Mouse (Mus musculus): ENCODE measurements around the gene St6galnac3. TPM values are rescaled to one million over a fixed set of nuclear protein-coding genes. Genes with fewer than 3 reads are reported as not detected.

St6galnac3 gene
- polyA plus RNA-seq, 1 experiment from 2014 or later: 55.0 TPM

- Histone ChIP-seq H3K9ac (replicated peaks; ENCODE audit: low read length) (no peak overlapping the region), H3K4me3 (ENCODE audit: low read depth, low read length) (no peak overlapping the region), H3K36me3 (replicated peaks; ENCODE audit: control insufficient read depth, insufficient read depth, low read depth, low read length) (no peaks in the 10 kb centered on the region), H3K9me3 (replicated peaks; ENCODE audit: control insufficient read depth, low read length) (no peaks in the 10 kb centered on the region), H3K4me1 (ENCODE audit: control insufficient read depth, insufficient read depth, low read length) (no peaks in the 10 kb centered on the region), H3K4me2 (ENCODE audit: low read depth, low read length) (no peak overlapping the region), H3K27me3 (ENCODE audit: control insufficient read depth, insufficient read depth, low read length) (no peaks in the 10 kb centered on the region), H3K27ac (replicated peaks; ENCODE audit: low read depth, low read length) (no peak overlapping the region)
- DNase-seq (ENCODE audit: low spot score): no peak
- no peak for ATAC-seq (replicated peaks; ENCODE audit: insufficient number of reproducible peaks, low FRiP score, low TSS enrichment, low read depth)
- 82% methylated on average over 9 of the region's 9 CpGs for WGBS
Measured at GRCm38 (mm10) chr3:153417001-153417400, 308.0 kb downstream of the St6galnac3 start.

GRCm38 (mm10) chr3:153416383-153416782 lies 308.6 kb downstream of the St6galnac3 start:
- Histone ChIP-seq H3K4me3 (ENCODE audit: low read depth, low read length) (no peak overlapping the region), H3K9me3 (replicated peaks; ENCODE audit: control insufficient read depth, low read length) (no peaks in the 10 kb centered on the region), H3K36me3 (replicated peaks; ENCODE audit: control insufficient read depth, insufficient read depth, low read depth, low read length) (no peaks in the 10 kb centered on the region), H3K9ac (replicated peaks; ENCODE audit: low read length) (no peak overlapping the region), H3K4me2 (ENCODE audit: low read depth, low read length) (no peak overlapping the region), H3K27ac (replicated peaks; ENCODE audit: low read depth, low read length) (no peak overlapping the region), H3K27me3 (ENCODE audit: control insufficient read depth, insufficient read depth, low read length) (no peaks in the 10 kb centered on the region), H3K4me1 (ENCODE audit: control insufficient read depth, insufficient read depth, low read length) (no peaks in the 10 kb centered on the region)
- ATAC-seq (replicated peaks; ENCODE audit: insufficient number of reproducible peaks, low FRiP score, low TSS enrichment, low read depth): no peak
- no peak for DNase-seq (ENCODE audit: low spot score)
- WGBS: 87% methylated on average over 4 of the region's 4 CpGs

GRCm38 (mm10) chr3:153414132-153414531 lies 310.8 kb downstream of the St6galnac3 start:
- Histone ChIP-seq H3K4me2 (ENCODE audit: low read depth, low read length) (no peak overlapping the region), H3K27ac (replicated peaks; ENCODE audit: low read depth, low read length) (no peak overlapping the region), H3K27me3 (ENCODE audit: control insufficient read depth, insufficient read depth, low read length) (no peaks in the 10 kb centered on the region), H3K36me3 (replicated peaks; ENCODE audit: control insufficient read depth, insufficient read depth, low read depth, low read length) (no peaks in the 10 kb centered on the region), H3K4me3 (ENCODE audit: low read depth, low read length) (no peak overlapping the region), H3K9ac (replicated peaks; ENCODE audit: low read length) (no peak overlapping the region), H3K4me1 (ENCODE audit: control insufficient read depth, insufficient read depth, low read length) (no peaks in the 10 kb centered on the region), H3K9me3 (replicated peaks; ENCODE audit: control insufficient read depth, low read length) (no peaks in the 10 kb centered on the region)
- 84% methylated on average over 2 of the region's 2 CpGs for WGBS
- DNase-seq (ENCODE audit: low spot score) (no peak), ATAC-seq (replicated peaks; ENCODE audit: insufficient number of reproducible peaks, low FRiP score, low TSS enrichment, low read depth) (no peak)

- no peak overlapping the region for H3K9ac ChIP-seq (replicated peaks; ENCODE audit: low read length)
- H3K27ac ChIP-seq (replicated peaks; ENCODE audit: low read depth, low read length): no peak overlapping the region
- no peak overlapping the region for H3K4me2 ChIP-seq (ENCODE audit: low read depth, low read length)
- ATAC-seq (replicated peaks; ENCODE audit: insufficient number of reproducible peaks, low FRiP score, low TSS enrichment, low read depth) (no peak), DNase-seq (ENCODE audit: low spot score) (no peak)
- no peaks in the 10 kb centered on the region for H3K27me3 ChIP-seq (ENCODE audit: control insufficient read depth, insufficient read depth, low read length)
- 60% methylated on average over 9 of the region's 9 CpGs for WGBS
- H3K9me3 ChIP-seq (replicated peaks; ENCODE audit: control insufficient read depth, low read length): no peaks in the 10 kb centered on the region
- H3K36me3 ChIP-seq (replicated peaks; ENCODE audit: control insufficient read depth, insufficient read depth, low read depth, low read length): no peaks in the 10 kb centered on the region
- H3K4me1 ChIP-seq (ENCODE audit: control insufficient read depth, insufficient read depth, low read length): no peaks in the 10 kb centered on the region
- no peak overlapping the region for H3K4me3 ChIP-seq (ENCODE audit: low read depth, low read length)
Measured at GRCm38 (mm10) chr3:153409286-153409685, 315.7 kb downstream of the St6galnac3 start.

GRCm38 (mm10) chr3:153408361-153408760 lies 316.6 kb downstream of the St6galnac3 start:
- Histone ChIP-seq H3K27ac (replicated peaks; ENCODE audit: low read depth, low read length) (no peak overlapping the region), H3K9me3 (replicated peaks; ENCODE audit: control insufficient read depth, low read length) (no peaks in the 10 kb centered on the region), H3K4me1 (ENCODE audit: control insufficient read depth, insufficient read depth, low read length) (no peaks in the 10 kb centered on the region), H3K4me2 (ENCODE audit: low read depth, low read length) (no peak overlapping the region), H3K4me3 (ENCODE audit: low read depth, low read length) (no peak overlapping the region), H3K36me3 (replicated peaks; ENCODE audit: control insufficient read depth, insufficient read depth, low read depth, low read length) (no peaks in the 10 kb centered on the region), H3K27me3 (ENCODE audit: control insufficient read depth, insufficient read depth, low read length) (no peaks in the 10 kb centered on the region), H3K9ac (replicated peaks; ENCODE audit: low read length) (no peak overlapping the region)
- ATAC-seq (replicated peaks; ENCODE audit: insufficient number of reproducible peaks, low FRiP score, low TSS enrichment, low read depth) (no peak), DNase-seq (ENCODE audit: low spot score) (no peak)
- WGBS: 92% methylated on average over 6 of the region's 6 CpGs

GRCm38 (mm10) chr3:153407698-153408097 lies 317.3 kb downstream of the St6galnac3 start:
- no peaks in the 10 kb centered on the region for H3K27me3 ChIP-seq (ENCODE audit: control insufficient read depth, insufficient read depth, low read length)
- H3K4me3 ChIP-seq (ENCODE audit: low read depth, low read length): no peak overlapping the region
- DNase-seq (ENCODE audit: low spot score): no peak
- no peak overlapping the region for H3K27ac ChIP-seq (replicated peaks; ENCODE audit: low read depth, low read length)
- H3K36me3 ChIP-seq (replicated peaks; ENCODE audit: control insufficient read depth, insufficient read depth, low read depth, low read length): no peaks in the 10 kb centered on the region
- 92% methylated on average over 6 of the region's 6 CpGs for WGBS
- no peak for ATAC-seq (replicated peaks; ENCODE audit: insufficient number of reproducible peaks, low FRiP score, low TSS enrichment, low read depth)
- H3K4me2 ChIP-seq (ENCODE audit: low read depth, low read length): no peak overlapping the region
- H3K9me3 ChIP-seq (replicated peaks; ENCODE audit: control insufficient read depth, low read length): no peaks in the 10 kb centered on the region
- no peak overlapping the region for H3K9ac ChIP-seq (replicated peaks; ENCODE audit: low read length)
- H3K4me1 ChIP-seq (ENCODE audit: control insufficient read depth, insufficient read depth, low read length): no peaks in the 10 kb centered on the region

GRCm38 (mm10) chr3:153406858-153407257 lies 318.1 kb downstream of the St6galnac3 start:
- Histone ChIP-seq H3K27me3 (ENCODE audit: control insufficient read depth, insufficient read depth, low read length) (no peaks in the 10 kb centered on the region), H3K4me2 (ENCODE audit: low read depth, low read length) (no peak overlapping the region), H3K4me3 (ENCODE audit: low read depth, low read length) (no peak overlapping the region), H3K9me3 (replicated peaks; ENCODE audit: control insufficient read depth, low read length) (no peaks in the 10 kb centered on the region), H3K9ac (replicated peaks; ENCODE audit: low read length) (no peak overlapping the region), H3K4me1 (ENCODE audit: control insufficient read depth, insufficient read depth, low read length) (no peaks in the 10 kb centered on the region), H3K36me3 (replicated peaks; ENCODE audit: control insufficient read depth, insufficient read depth, low read depth, low read length) (no peaks in the 10 kb centered on the region), H3K27ac (replicated peaks; ENCODE audit: low read depth, low read length) (no peak overlapping the region)
- ATAC-seq (replicated peaks; ENCODE audit: insufficient number of reproducible peaks, low FRiP score, low TSS enrichment, low read depth) (no peak), DNase-seq (ENCODE audit: low spot score) (no peak)
- 86% methylated on average over 1 of the region's 1 CpGs for WGBS

GRCm38 (mm10) chr3:153406220-153406619 lies 318.8 kb downstream of the St6galnac3 start:
- ATAC-seq (replicated peaks; ENCODE audit: insufficient number of reproducible peaks, low FRiP score, low TSS enrichment, low read depth) (no peak), DNase-seq (ENCODE audit: low spot score) (no peak)
- H3K27ac ChIP-seq (replicated peaks; ENCODE audit: low read depth, low read length): no peak overlapping the region
- no peak overlapping the region for H3K4me2 ChIP-seq (ENCODE audit: low read depth, low read length)
- H3K4me1 ChIP-seq (ENCODE audit: control insufficient read depth, insufficient read depth, low read length): no peaks in the 10 kb centered on the region
- 88% methylated on average over 4 of the region's 4 CpGs for WGBS
- no peak overlapping the region for H3K9ac ChIP-seq (replicated peaks; ENCODE audit: low read length)
- H3K4me3 ChIP-seq (ENCODE audit: low read depth, low read length): no peak overlapping the region
- no peaks in the 10 kb centered on the region for H3K9me3 ChIP-seq (replicated peaks; ENCODE audit: control insufficient read depth, low read length)
- no peaks in the 10 kb centered on the region for H3K36me3 ChIP-seq (replicated peaks; ENCODE audit: control insufficient read depth, insufficient read depth, low read depth, low read length)
- no peaks in the 10 kb centered on the region for H3K27me3 ChIP-seq (ENCODE audit: control insufficient read depth, insufficient read depth, low read length)

Measured in embryonic facial prominence, embryonic 11.5 days (tissue).